Mouse (Mus musculus): ENCODE measurements at regions not wholly inside any gene's neighbourhood (a gene's known extent, or its start where the extent isn't known, plus 50 kb on each side); places are given as distances from the start of the nearest gene placed in this dataset.
"Not testable (repeated sequence)": the region's sequence is repeated elsewhere in the genome, so short reads cannot be mapped to it uniquely, and the experiment has no call there.

GRCm38 (mm10) chr6:50818891-50819541 is 164.8 kb upstream of the Npvf start:
- intact Hi-C loops (cut with DNase I), result no loop called here

- intact Hi-C loops (cut with DNase I), result no loop called here
Observed at GRCm38 (mm10) chr6:50821401-50822235, 167.4 kb upstream of the Npvf start.

GRCm38 (mm10) chr6:50822236-50823151 is 168.3 kb upstream of the Npvf start:
- intact Hi-C loops (cut with DNase I), result no loop called here

GRCm38 (mm10) chr6:50823220-50823910 is 169.1 kb upstream of the Npvf start:
- intact Hi-C loops (cut with DNase I), result no loop called here

- intact Hi-C loops (cut with DNase I), result no loop called here
Observed at GRCm38 (mm10) chr6:50824466-50824865, 170.2 kb upstream of the Npvf start.

- intact Hi-C loops (cut with DNase I), result no loop called here
Observed at GRCm38 (mm10) chr6:50831725-50832124, 177.5 kb upstream of the Npvf start.

- intact Hi-C loops (cut with DNase I), result no loop called here
Observed at GRCm38 (mm10) chr6:50835997-50836625, 181.9 kb upstream of the Npvf start.

GRCm38 (mm10) chr6:50840826-50841225 is 186.6 kb upstream of the Npvf start:
- intact Hi-C loops (cut with DNase I), result no loop called here

- intact Hi-C loops (cut with DNase I), result not testable (repeated sequence)
Observed at GRCm38 (mm10) chr6:50845246-50845645, 191.0 kb upstream of the Npvf start.

GRCm38 (mm10) chr6:50846740-50847516 is 192.7 kb upstream of the Npvf start:
- intact Hi-C loops (cut with DNase I), result no loop called here

GRCm38 (mm10) chr6:50847548-50847947 is 193.3 kb upstream of the Npvf start:
- intact Hi-C loops (cut with DNase I), result no loop called here

GRCm38 (mm10) chr6:50859162-50859561 is 204.9 kb upstream of the Npvf start:
- intact Hi-C loops (cut with DNase I), result no loop called here

- intact Hi-C loops (cut with DNase I), result no loop called here
Observed at GRCm38 (mm10) chr6:50877991-50878390, 223.8 kb upstream of the Npvf start.

- intact Hi-C loops (cut with DNase I), result no loop called here
Observed at GRCm38 (mm10) chr6:50882298-50882697, 228.1 kb upstream of the Npvf start.

- intact Hi-C loops (cut with DNase I), result no loop called here
Observed at GRCm38 (mm10) chr6:50882759-50883158, 228.5 kb upstream of the Npvf start.

GRCm38 (mm10) chr6:50885031-50885430 is 230.8 kb upstream of the Npvf start:
- intact Hi-C loops (cut with DNase I), result no loop called here

- intact Hi-C loops (cut with DNase I), result no loop called here
Observed at GRCm38 (mm10) chr6:50885771-50886360, 231.6 kb upstream of the Npvf start.

GRCm38 (mm10) chr6:50890370-50891204 is 236.3 kb upstream of the Npvf start:
- intact Hi-C loops (cut with DNase I), result no loop called here

- intact Hi-C loops (cut with DNase I), result no loop called here
Observed at GRCm38 (mm10) chr6:50891205-50891526, 236.9 kb upstream of the Npvf start.
